Mouse (Mus musculus): ENCODE data around the gene Nipal1. TPM values are rescaled to one million over a fixed set of nuclear protein-coding genes. Genes with fewer than 3 reads are reported as not detected.

The Nipal1 gene
- 2.0 TPM for polyA plus RNA-seq (2015; fragmentation: Illumina TruSeq; extraction: RNeasy Lipid Tissue Mini Kit (QIAGEN cat#74804); ENCODE audit: insufficient read depth, low read depth, low replicate concordance)

GRCm38 (mm10) chr5:72647418-72647907, at the start of gene Nipal1:
Gene Nipal1, plus strand, starts transcription at chr5:72647795.

DNA sequence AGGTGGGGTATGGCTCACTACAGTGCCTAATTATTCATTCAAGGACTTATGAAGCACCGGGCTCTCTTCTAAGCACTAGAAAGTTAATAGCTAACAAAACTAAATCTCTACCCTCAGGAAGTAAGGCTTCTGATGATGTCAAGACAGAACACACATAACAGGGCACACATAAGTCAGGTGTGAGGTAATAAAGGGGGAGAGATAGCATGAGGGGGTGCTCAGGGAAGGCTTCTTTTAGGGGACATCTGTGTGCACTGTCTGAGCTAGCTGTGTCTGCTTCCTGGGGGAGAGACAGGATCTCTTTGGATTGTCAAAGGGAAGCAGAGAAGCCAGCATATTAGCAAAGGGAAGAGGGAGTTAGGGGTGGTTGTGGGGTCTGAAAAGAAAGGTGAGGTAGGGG, 3.4 kb upstream of the Nipal1 start, which contains the start of gene Cnga1:
Gene Cnga1, minus strand, starts transcription at position 101 of the 400 bp plus-strand sequence.

Other genes with a start within 250 kb of the Nipal1 start
- gene Corin, start 143.3 kb upstream of the Nipal1 start, polyA plus RNA-seq (2015; fragmentation: Illumina TruSeq; extraction: RNeasy Lipid Tissue Mini Kit (QIAGEN cat#74804); ENCODE audit: insufficient read depth, low read depth, low replicate concordance) = 0.33 TPM
- gene Nfxl1, start 88.1 kb upstream of the Nipal1 start, polyA plus RNA-seq (2015; fragmentation: Illumina TruSeq; extraction: RNeasy Lipid Tissue Mini Kit (QIAGEN cat#74804); ENCODE audit: insufficient read depth, low read depth, low replicate concordance) = 17.7 TPM
- gene Zar1, start 66.5 kb upstream of the Nipal1 start, polyA plus RNA-seq (2015; fragmentation: Illumina TruSeq; extraction: RNeasy Lipid Tissue Mini Kit (QIAGEN cat#74804); ENCODE audit: insufficient read depth, low read depth, low replicate concordance) = not detected
- gene Gm5868, start 60.2 kb upstream of the Nipal1 start, polyA plus RNA-seq (2015; fragmentation: Illumina TruSeq; extraction: RNeasy Lipid Tissue Mini Kit (QIAGEN cat#74804); ENCODE audit: insufficient read depth, low read depth, low replicate concordance) = not detected
- gene Cnga1, start 3.5 kb upstream of the Nipal1 start, polyA plus RNA-seq (2015; fragmentation: Illumina TruSeq; extraction: RNeasy Lipid Tissue Mini Kit (QIAGEN cat#74804); ENCODE audit: insufficient read depth, low read depth, low replicate concordance) = not detected
- gene Txk, start 105.0 kb downstream of the Nipal1 start, polyA plus RNA-seq (2015; fragmentation: Illumina TruSeq; extraction: RNeasy Lipid Tissue Mini Kit (QIAGEN cat#74804); ENCODE audit: insufficient read depth, low read depth, low replicate concordance) = not detected
- gene Tec, start 220.7 kb downstream of the Nipal1 start, polyA plus RNA-seq (2015; fragmentation: Illumina TruSeq; extraction: RNeasy Lipid Tissue Mini Kit (QIAGEN cat#74804); ENCODE audit: insufficient read depth, low read depth, low replicate concordance) = 2.1 TPM